Mouse (Mus musculus) megakaryocyte, adult 5-6 weeks (primary cell): ENCODE results near the gene Prrt1. TPM values are rescaled to one million over a fixed set of nuclear protein-coding genes. Genes with fewer than 3 reads are reported as not detected.

ENCODE experiments used
- ATAC-seq: 2 replicates; pipeline ENCODE4 v1.8.0; 2016; ENCODE audit warnings: mild to moderate bottlenecking, inconsistent platforms; ENCODE audit not compliant: poor library complexity, severe bottlenecking
- total RNA-seq, 2 experiments: library from RNA; stranded (forward) in 1 of 2; stranded (reverse) in 1 of 2; fragments of 153-499, 151-499 nt in 1 of 2; fragments of 221-1000, 200-1000 nt in 1 of 2; gene quantifications; 2 replicates each; pipeline versions ENCODE4 v1.2.3 to v1.2.4; 2015 to 2017

The Prrt1 gene
- total RNA-seq, 2 experiments from 2014 or later: 0.22 TPM

DNA sequence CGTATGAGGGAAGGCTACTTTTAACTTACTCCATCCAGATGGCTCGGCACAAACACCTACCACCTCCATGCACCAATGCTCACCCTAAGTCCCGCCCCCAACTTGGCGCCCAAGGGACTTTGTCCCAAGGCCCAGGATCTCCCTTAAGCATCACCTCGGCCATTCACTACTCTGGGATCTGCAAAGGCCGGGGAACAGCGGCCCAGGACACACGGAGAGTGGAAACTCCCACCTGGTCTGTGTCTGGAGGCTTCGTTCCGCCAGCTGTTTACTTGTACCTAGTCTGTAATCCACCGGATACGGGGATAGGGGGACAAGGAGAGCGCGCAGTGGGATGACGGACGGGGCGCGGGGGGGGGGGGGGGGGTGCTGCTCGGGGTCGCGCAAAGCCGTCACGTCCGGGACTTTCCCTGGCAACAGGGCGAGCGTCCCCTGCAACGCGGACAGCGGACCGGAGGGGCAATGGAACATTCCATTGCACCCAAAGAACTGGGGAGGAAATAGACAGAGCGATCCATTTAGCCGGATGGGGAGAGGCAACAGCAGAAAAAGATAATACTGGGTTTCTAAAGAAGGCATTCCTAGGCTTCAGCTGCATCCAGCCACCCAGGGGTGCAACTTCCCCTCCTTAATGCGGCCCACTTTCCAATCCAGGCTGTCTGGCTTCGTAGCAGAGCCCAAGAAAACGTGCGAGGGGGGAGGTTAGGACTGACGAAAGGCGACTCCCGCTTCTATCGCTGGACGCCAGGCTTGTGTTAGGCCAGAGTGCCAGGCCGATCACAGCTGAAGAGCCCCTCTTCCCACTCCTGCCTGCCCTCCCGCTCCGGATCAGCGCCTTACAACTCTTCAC, 2.0 kb upstream of the Prrt1 start:
- peak; percentile 45 for ATAC-seq

DNA sequence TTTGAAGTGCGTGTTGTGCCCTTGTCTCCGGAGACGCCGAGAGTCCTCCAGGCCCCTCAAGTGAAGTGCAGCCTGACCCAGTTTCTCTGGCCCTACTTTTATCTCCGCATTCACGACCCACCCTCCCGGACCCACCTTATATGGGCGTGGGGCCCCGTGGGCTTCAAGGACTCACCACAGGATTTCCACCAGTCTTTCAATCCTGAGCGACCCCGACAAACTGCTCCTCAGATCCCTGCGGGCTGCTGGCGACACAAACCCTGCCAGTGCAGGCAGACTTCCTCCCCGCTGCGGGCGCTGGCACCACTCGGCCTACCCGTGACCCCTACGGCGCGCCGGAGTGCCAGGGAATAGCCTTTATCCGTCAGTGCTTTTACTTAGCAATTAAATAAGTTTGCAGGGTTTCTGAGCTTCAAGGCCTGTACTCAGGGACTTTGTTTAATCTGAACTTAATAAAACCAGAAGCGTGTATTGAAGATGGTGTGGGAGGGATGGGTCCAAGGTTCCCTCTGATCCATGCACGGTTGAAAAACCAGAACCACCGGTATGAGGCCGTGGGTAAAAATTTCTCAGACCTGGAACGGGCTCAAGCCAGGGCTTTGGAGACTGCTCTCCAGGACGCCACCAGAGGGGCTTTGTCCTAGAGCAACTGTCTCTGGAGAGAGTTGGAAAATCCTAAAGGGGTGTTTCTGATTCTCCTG, 1.2 kb upstream of the Prrt1 start, which contains the start of gene Ppt2:
Ppt2 (minus strand) TSS at position 568 of the 701 bp plus-strand sequence.
- ATAC-seq: peak; percentile 25; the same call in 1 of the 2 replicates

DNA sequence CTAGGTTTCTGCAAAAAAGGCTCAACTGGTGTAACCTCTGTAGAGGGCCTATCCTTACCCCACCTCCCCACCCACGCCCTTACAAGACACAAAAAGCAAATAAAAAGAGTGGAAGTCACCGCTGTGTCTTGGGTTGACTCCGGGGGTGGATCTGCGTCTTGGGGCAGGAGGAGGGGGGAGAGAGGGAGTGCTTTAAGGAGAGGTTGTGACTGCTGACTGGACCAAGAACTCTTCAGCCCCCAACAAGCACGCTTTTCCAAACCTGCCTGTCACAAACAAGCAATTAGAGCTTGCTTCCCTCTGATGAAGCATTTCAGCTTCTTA, 727 bp upstream of the Prrt1 start:
- ATAC-seq: no peak

DNA sequence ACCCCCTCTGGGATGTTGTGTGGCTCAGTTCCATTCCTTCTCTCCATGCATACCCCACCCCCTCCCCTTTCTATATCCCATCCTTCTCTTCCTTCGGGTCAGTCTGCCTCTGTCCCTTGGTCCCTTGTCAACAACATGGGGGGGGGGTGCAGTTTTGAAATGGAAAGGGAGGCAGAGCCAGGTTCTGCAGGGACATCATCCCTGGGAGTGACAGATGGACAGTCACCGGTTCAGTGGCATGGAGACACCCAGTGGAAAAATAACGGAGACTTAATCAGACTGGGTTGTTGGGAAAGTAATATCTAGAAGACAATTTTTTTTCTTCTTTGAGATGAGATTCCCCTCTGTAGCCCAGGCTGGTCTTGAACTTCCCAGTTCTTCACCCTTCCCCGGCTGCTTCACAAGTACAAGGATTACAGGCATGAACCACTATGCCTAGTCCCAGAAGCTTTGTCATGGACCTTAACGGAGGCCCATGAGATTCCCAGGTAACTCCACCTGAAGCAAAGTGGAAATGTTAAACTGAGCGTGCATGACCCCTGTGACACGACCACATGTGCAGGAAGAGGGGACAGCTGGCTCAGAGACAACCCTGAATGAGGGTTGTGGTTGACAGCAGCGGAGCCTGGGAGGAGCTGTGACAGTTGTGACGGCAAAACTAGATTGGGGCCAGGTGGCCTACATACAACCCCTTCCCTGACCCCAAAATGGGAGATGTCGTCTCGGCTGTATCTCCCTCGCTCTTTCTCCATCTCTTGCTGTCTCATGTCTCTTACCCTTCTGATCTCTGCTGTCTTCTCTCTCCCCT, 667 bp downstream of the Prrt1 start:
- ATAC-seq: no peak

DNA sequence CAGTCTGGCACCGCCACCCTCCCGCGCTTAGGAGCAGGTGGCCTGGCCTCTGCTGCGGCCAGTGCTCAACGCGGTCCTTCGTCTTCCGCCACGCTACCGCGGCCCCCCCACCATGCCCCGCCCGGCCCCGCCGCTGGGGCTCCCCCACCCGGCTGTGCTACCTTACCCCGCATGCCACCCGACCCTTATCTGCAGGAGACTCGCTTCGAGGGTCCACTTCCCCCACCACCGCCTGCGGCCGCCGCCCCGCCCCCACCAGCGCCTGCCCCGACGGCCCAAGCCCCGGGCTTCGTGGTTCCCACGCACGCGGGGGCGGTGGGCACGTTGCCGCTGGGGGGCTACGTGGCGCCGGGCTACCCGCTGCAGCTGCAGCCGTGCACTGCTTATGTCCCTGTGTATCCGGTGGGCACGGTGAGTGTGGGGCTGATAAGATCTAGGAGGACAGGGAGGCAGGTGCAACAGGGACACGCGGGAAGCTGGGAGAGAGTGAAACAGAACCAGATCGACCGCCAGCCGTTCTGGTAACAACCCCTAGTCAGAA, 1.5 kb downstream of the Prrt1 start:
- ATAC-seq: no peak

DNA sequence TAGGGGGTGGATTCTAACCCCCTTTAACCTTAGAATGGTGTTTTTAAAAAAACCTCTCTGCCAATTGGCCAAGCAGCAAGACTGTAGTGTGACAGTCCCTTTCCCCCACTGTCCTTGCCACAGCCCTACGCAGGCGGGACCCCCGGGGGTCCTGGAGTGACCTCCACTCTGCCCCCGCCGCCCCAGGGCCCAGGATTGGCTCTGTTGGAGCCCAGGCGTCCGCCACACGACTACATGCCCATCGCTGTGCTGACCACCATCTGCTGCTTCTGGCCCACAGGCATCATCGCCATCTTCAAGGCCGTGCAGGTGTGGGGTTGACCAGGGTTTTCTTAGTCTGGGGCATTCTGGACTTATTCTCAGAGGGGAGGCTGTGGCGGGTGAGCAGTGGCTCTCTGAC, 2.3 kb downstream of the Prrt1 start:
- no peak for ATAC-seq

DNA sequence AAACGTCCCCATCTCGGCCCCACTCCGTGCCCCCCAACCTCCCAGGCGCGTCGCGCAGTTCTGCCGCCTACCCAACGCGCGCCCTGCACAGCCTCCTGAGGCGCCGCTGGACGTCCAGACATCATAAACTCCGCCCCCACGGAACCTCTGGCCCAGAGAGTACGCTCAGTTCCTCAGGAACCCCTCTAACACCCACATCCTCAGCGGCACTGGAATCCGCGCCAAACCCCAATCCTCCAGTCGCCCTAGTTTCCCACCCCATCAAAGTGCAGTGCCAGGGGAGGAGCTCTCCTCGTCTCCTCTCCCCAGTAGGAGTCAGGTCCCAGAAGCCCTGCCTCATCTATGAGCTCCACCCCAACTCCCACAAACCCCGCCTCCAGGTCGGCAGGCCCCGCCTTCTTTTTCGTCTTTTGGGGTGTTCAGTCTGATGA, 2.9 kb downstream of the Prrt1 start:
- ATAC-seq: peak; percentile 81

DNA sequence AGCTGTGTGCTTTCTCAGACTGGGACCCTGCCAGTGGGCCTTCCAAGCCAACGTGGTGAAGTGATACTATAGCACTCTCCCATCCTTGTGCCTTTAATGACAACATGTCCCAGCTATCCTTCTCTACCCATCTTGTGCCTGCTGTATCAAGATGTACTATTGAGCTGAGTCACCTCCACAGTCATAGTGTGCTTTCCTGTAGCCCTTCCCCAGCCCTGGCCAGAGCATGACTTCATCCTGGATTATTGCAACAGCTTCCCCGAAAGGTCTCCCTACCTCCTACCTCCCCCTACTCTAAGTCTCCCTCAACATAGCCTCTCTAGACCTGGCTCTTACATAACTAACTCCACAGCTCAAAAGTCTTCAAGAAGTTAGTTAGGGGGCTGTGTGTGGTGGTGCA, 6.3 kb downstream of the Prrt1 start:
- no peak for ATAC-seq

DNA sequence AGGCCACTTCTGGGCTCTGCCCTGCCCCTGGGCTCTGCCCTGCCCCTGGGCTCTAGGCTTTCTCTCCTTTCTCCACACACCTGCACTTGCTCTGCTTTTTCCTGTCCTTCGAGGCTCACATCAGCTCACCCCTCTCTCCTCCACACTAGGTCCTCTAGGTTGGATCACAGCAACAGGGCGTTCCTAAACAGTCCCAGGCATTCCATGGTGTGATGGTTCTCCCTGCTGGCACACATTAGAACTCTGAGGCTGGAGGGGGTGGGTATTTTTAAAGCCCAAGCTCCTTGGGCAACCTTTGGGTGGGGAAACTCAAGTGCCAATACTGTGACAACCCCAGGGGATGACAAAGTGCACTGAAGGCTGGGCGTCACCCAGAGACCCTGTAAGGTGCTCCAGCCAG, 8.1 kb downstream of the Prrt1 start:
- no peak for ATAC-seq

DNA sequence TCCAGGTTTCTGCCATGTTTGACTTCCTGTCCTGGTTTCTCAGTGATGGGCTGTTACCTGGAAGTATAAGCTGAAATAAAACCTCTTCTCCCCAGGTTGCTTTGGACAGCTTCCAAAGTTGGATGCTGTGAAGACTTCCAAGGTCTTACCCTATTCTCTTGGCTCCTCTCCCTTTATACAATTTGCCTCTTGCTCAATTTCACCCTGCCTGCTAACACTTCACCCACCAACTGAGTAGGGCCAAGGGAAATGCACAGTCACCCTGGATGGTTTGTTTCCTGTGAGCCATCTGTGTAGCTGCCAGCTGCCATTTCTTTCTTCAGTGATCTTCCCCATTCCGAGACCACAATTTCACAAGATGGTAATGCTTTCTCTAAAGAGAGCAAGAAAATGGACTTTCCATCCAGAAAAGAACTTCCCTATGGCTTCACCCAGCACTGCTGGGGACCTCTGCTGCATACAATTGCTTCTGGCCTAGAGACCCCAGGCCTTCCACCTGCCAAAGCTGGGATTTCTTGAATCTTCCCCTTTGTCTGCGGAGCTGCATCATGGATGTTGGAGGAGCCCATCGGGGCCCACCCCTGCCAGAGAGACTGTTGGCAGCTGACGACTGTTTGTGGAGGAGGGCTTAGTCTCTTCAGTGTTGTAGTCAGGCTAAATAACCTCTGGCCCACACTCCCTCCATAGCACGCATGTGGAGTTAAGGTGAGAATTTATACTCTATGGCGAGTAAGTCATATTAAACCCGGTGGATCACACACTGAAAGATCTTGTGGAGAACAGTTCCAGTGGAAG, 10.3 kb downstream of the Prrt1 start:
- ATAC-seq: peak; percentile 93

DNA sequence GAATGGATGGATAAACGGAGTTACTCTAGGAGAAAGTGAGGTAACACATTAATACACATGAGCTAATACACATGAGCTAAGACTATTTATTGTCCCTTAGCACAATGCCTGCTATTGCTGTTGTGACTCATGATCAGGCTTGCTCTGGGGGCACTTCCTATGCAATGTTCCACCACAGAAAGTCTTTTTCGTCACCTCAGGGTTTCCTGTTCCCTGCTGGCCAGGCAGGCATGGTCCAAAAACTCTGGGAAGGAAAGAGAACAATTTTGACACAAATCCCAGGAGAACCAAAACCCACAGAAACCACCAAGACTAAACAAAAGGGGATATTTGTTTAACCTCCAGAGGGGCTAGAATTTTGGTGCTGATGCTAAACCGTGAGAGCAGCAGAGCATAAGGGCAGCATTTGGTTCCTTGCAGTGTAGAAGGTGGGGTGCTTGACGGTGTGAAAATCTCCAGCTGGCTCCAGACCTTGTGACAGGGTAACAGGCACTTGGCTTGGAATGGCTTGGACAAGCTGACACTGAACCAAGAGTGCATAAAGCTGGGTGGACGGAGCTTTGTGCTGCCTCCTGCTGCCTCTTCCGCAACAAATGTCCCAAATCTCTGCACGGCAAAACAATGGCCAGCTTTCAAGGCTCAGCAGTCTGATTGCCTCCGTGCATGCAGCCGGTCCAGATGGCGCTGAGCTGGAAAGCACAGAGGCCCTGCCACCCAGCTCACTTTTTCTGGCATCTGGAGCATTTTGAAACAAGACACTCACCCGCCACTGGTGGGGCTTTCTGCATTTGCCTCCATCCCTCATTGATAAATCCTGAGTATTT, 11.7 kb downstream of the Prrt1 start:
- no peak for ATAC-seq

DNA sequence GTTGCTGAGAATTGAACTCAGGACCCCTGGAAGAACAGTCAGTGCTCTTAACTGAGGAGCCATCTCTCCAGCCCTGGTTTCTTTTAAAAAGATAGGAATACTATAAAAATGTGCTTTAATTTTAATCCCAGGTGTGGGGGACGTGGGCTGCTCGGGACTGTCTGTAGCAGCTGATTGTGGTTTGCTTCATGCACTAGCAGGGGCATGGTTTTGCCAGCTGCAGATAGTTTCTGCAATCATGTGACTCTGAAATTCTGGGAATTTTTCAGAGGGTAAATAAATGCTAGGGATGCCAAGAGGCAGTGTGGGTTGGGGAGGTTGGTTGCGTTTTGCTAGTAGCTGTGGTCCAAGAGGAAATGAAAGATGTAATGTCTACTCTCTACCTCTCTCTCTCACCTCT, 12.6 kb downstream of the Prrt1 start:
- ATAC-seq: no peak

DNA sequence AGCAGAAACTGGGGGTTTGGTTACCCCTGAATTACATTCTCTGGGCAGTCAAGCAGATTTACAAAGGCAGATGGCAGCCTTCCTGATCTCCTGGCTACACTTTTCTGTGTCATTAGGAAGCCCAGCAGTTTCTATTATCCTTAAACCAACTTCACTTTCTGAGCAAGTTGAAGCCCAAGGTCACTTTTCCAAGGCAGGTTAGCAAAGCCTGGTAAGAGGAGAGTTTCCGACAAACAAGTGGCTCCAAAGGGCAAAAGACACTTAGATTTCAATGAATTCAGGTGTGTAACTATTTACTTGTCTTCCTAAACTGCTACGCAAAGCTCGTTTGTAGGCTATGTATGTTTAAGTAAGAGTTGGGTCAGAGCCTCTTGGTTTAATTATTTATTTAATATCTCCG, 14.0 kb downstream of the Prrt1 start:
- ATAC-seq: no peak

DNA sequence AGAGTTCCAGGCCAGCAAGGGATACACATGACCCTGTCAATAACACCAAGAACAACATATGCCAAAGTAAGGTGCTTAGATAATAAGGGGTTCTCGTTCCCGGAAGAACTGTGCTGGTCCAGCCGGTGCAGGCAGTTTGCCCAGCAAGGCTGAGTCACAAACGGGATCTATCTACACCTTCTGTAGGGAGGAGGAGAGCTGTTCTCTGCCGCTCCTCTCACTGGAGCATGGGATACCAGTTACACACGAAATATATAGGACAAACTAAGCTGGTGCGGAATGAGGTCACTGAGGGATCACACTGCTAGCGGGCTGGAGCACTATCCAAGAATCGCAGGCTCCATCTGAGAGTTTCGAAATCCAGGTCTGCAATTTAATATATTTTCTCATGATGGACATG, 14.6 kb downstream of the Prrt1 start:
- no peak for ATAC-seq

DNA sequence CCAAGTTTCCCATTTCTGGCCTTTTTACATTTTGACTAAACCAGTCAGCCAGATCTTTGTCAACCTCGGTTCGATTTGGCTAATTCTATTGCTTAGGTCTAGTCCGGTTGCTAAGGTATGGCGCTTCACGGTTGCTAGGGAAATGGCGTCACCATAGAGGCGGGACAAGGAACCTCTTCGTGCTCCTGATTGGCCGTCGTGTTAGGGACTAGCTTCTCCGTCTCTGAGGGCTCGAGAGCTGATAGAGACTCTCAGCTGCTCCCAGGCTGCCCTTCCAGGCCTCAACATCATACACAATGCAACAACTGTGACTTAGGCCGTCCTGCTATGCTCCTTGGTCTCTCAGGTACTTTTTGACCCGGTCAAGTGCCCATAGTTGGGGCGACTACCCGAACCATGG, 15.3 kb downstream of the Prrt1 start, which contains the start of gene Fkbpl:
Fkbpl (plus strand) TSS at position 157 of the 400 bp plus-strand sequence.
- ATAC-seq: peak; percentile 80

DNA sequence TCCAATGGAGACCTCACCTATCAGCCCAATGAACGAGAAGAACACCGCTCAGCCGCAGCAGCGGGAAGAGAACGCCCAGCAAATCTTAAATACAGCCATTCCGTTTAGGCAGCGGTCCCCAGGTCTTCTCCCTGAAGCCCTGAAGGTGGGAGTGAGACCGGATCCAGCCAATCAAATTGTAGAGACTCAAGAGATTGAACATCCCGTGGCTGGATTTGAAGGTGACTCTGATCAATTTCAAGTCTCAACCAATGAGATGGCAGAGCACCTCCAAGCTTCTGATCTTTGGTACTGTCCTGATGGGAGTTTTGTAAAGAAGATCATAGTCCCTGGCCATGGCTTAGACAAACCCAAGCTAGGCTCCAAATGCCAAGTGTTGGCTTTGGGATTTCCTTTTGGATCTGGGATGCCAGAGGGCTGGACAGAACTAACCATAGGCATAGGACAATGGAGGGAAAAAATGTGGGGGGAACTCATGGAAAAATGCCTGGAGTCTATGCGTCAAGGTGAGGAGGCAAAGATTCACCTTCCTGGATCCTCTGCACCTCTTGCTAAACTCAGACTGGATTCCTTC, 16.0 kb downstream of the Prrt1 start:
- ATAC-seq: no peak

DNA sequence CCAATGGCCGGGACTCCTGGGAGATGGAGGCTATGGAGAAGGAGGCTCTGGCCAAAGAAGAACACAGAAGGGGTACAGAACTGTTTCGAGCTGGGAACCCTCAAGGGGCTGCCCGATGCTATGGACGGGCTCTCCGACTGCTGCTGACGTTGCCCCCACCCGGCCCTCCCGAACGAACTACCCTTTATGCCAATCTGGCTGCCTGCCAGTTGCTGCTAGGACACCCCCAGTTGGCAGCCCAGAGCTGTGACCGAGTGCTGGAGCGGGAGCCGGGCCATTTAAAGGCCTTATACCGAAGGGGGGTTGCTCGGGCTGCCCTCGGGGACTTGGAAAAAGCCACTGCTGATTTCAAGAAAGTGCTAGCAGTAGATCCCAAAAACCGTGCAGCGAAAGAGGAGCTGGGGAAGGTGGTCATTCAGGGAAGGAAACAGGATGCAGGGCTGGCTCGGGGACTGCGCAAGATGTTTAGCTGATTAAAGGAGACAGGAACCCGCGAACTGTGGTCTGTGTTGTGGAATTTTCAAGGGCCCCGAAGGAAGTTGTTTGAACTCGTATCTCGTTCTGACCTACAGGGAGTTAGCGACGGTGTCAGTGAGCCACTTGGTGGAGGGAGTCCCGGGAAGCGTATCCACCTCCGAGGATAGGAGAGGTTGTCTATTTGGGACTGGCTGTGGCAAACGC, 16.6 kb downstream of the Prrt1 start:
- no peak for ATAC-seq
